Mouse (Mus musculus) hindbrain, embryonic 12.5 days (tissue): ENCODE data around the gene Tfrc. TPM values are rescaled to one million over a fixed set of nuclear protein-coding genes. Genes with fewer than 3 reads are reported as not detected.
A peak's percentile ranks its signal among the peaks of the same experiment; 100 is the strongest.

Experiments
- ATAC-seq: fragments of 200-750 bp; cut with Nextera tagmentation; 2 replicates; pipeline ENCODE4 v1.8.0; 2017; ENCODE audit warnings: moderate TSS enrichment; ENCODE audit not compliant: low FRiP score
- H3K27ac ChIP-seq: fragments of 300-500 bp; sonication (generic); 2 replicates; pipeline ENCODE4 v1.5.1; 2016; ENCODE audit warnings: mild to moderate bottlenecking
- H3K27me3 ChIP-seq: fragments of 300-500 bp; sonication (generic); 2 replicates; pipeline ENCODE4 v1.6.1; 2016; ENCODE audit warnings: mild to moderate bottlenecking
- H3K36me3 ChIP-seq: fragments of 300-500 bp; sonication (generic); 2 replicates; pipeline ENCODE4 v1.6.1; 2016; ENCODE audit warnings: mild to moderate bottlenecking
- H3K4me1 ChIP-seq: fragments of 300-500 bp; sonication (generic); 2 replicates; pipeline ENCODE4 v1.6.1; 2016
- H3K4me2 ChIP-seq: fragments of 300-500 bp; sonication (generic); replicated peaks from 2 replicates; pipeline ENCODE4 v1.6.1; 2016; ENCODE audit warnings: mild to moderate bottlenecking
- H3K4me3 ChIP-seq: fragments of 300-500 bp; sonication (generic); 2 replicates; pipeline ENCODE4 v1.5.1; 2016; ENCODE audit warnings: mild to moderate bottlenecking
- H3K9ac ChIP-seq: fragments of 300-500 bp; sonication (generic); 2 replicates; pipeline ENCODE4 v1.6.1; 2016; ENCODE audit warnings: mild to moderate bottlenecking, moderate library complexity
- H3K9me3 ChIP-seq: fragments of 300-500 bp; sonication (generic); replicated peaks from 2 replicates; pipeline ENCODE4 v1.6.1; 2016; ENCODE audit warnings: mild to moderate bottlenecking
- WGBS: fragments of 180-500 bp; shearing (Covaris S2); methylation state at CpG from one replicate; pipeline ENCODE4 v1.1.7; 2016; 5-methylcytosine and 5-hydroxymethylcytosine counted together
- polyA plus RNA-seq: library from polyadenylated mRNA; unstranded; fragments of >200 nt; fragmentation: Nextera tagmentation; extraction: Ambion mirVana; gene quantifications from 2 replicates; pipeline ENCODE4 v1.2.1, GENCODE M21; 2016

Gene Tfrc
- polyA plus RNA-seq, 1 experiment from 2014 or later, result 44.4 TPM

- Histone ChIP-seq H3K27ac (no peak overlapping the region), H3K4me3 (no peak overlapping the region), H3K36me3 (no peaks in the 10 kb centered on the region), H3K4me2 (no peak overlapping the region), H3K9me3 (no peaks in the 10 kb centered on the region), H3K9ac (no peak overlapping the region), H3K4me1 (peaks cover 42% of the 10 kb centered on the region), H3K27me3 (no peaks in the 10 kb centered on the region)
- WGBS, result 79% methylated on average over 8 of the region's 8 CpGs
- ATAC-seq, result no peak
Observed at GRCm38 (mm10) chr16:32656794-32657193, 48.1 kb downstream of the Tfrc start.

- WGBS, result 93% methylated on average over 16 of the region's 16 CpGs
- no peaks in the 10 kb centered on the region for H3K36me3 ChIP-seq
- H3K9me3 ChIP-seq, result no peaks in the 10 kb centered on the region
- no peaks in the 10 kb centered on the region for H3K27me3 ChIP-seq
- H3K4me1 ChIP-seq, result peaks cover 50% of the 10 kb centered on the region
- 0 out of 2 replicates have a peak overlapping the region, but pooled peaks have one; percentile 66 for H3K4me2 ChIP-seq
- H3K27ac ChIP-seq, result no peak overlapping the region
- H3K4me3 ChIP-seq, result no peak overlapping the region
- no peak overlapping the region for H3K9ac ChIP-seq
- ATAC-seq, result no peak
Observed at GRCm38 (mm10) chr16:32657498-32658250, 49.0 kb downstream of the Tfrc start.

GRCm38 (mm10) chr16:32658743-32659171, 50.0 kb downstream of the Tfrc start:
- WGBS, result 2% methylated on average over 11 of the region's 21 CpGs
- H3K36me3 ChIP-seq, result no peaks in the 10 kb centered on the region
- H3K9me3 ChIP-seq, result no peaks in the 10 kb centered on the region
- ATAC-seq, result no peak; the same call in 1 of the 2 replicates
- no peaks in the 10 kb centered on the region for H3K27me3 ChIP-seq
- peak overlapping the region; percentile 83 for H3K27ac ChIP-seq
- peak overlapping the region; percentile 66 for H3K9ac ChIP-seq
- H3K4me1 ChIP-seq, result peaks cover 52% of the 10 kb centered on the region
- peak overlapping the region; percentile 37 for H3K4me3 ChIP-seq
- H3K4me2 ChIP-seq, result peak overlapping the region; percentile 66

GRCm38 (mm10) chr16:32659385-32659784, 50.7 kb downstream of the Tfrc start:
- Histone ChIP-seq H3K36me3 (0 out of 2 replicates have a peak, but pooled peaks cover 4% of the 10 kb centered on the region), H3K4me2 (peak overlapping the region; percentile 66), H3K4me3 (peak overlapping the region; percentile 37), H3K9me3 (no peaks in the 10 kb centered on the region), H3K4me1 (peaks cover 56% of the 10 kb centered on the region), H3K27ac (peak overlapping the region; percentile 83), H3K9ac (peak overlapping the region; percentile 66), H3K27me3 (no peaks in the 10 kb centered on the region)
- no peak for ATAC-seq
- 5% methylated on average over 8 of the region's 8 CpGs for WGBS

- Histone ChIP-seq H3K36me3 (0 out of 2 replicates have a peak, but pooled peaks cover 4% of the 10 kb centered on the region), H3K4me3 (no peak overlapping the region), H3K9me3 (no peaks in the 10 kb centered on the region), H3K9ac (no peak overlapping the region), H3K27me3 (no peaks in the 10 kb centered on the region), H3K27ac (peak overlapping the region; percentile 83), H3K4me2 (no peak overlapping the region), H3K4me1 (peaks cover 57% of the 10 kb centered on the region)
- WGBS, result 64% methylated on average over 1 of the region's 1 CpGs
- no peak for ATAC-seq
Observed at GRCm38 (mm10) chr16:32660095-32660494, 51.4 kb downstream of the Tfrc start.

- no peaks in the 10 kb centered on the region for H3K27me3 ChIP-seq
- H3K9me3 ChIP-seq, result no peaks in the 10 kb centered on the region
- H3K4me2 ChIP-seq, result peak overlapping the region; percentile 42
- H3K4me1 ChIP-seq, result peaks cover 63% of the 10 kb centered on the region
- WGBS, result 23% methylated on average over 10 of the region's 10 CpGs
- peak overlapping the region; percentile 83 for H3K27ac ChIP-seq
- H3K36me3 ChIP-seq, result 0 out of 2 replicates have a peak, but pooled peaks cover 4% of the 10 kb centered on the region
- peak overlapping the region; percentile 52 for H3K9ac ChIP-seq
- ATAC-seq, result peak; percentile 75
- peak overlapping the region; percentile 12 for H3K4me3 ChIP-seq
Observed at GRCm38 (mm10) chr16:32660557-32661321, 52.0 kb downstream of the Tfrc start.

GRCm38 (mm10) chr16:32661493-32661921, 52.8 kb downstream of the Tfrc start:
- Histone ChIP-seq H3K27me3 (no peaks in the 10 kb centered on the region), H3K4me3 (peak overlapping the region; percentile 12), H3K27ac (peak overlapping the region; percentile 83), H3K9ac (peak overlapping the region; percentile 52), H3K36me3 (0 out of 2 replicates have a peak, but pooled peaks cover 4% of the 10 kb centered on the region), H3K9me3 (no peaks in the 10 kb centered on the region), H3K4me2 (peak overlapping the region; percentile 42), H3K4me1 (peaks cover 70% of the 10 kb centered on the region)
- whole genome bisulfite sequencing, result 60% methylated on average over 10 of the region's 10 CpGs
- peak; percentile 27; the same call in 1 of the 2 replicates for ATAC-seq

GRCm38 (mm10) chr16:32662372-32662771, 53.7 kb downstream of the Tfrc start:
- peak overlapping the region; percentile 42 for H3K4me2 ChIP-seq
- no peaks in the 10 kb centered on the region for H3K27me3 ChIP-seq
- H3K9me3 ChIP-seq, result no peaks in the 10 kb centered on the region
- WGBS, result 91% methylated on average over 7 of the region's 7 CpGs
- no peak for ATAC-seq
- peak overlapping the region; percentile 52; the same call in 1 of the 2 replicates for H3K9ac ChIP-seq
- H3K36me3 ChIP-seq, result 0 out of 2 replicates have a peak, but pooled peaks cover 4% of the 10 kb centered on the region
- H3K4me3 ChIP-seq, result peak overlapping the region; percentile 12; the same call in 1 of the 2 replicates
- H3K27ac ChIP-seq, result no peak overlapping the region; the same call in 1 of the 2 replicates
- peaks cover 75% of the 10 kb centered on the region for H3K4me1 ChIP-seq

GRCm38 (mm10) chr16:32663231-32663858, 54.6 kb downstream of the Tfrc start:
- H3K27ac ChIP-seq, result peak overlapping the region; percentile 41
- H3K4me3 ChIP-seq, result no peak overlapping the region
- no peak for ATAC-seq
- no peaks in the 10 kb centered on the region for H3K9me3 ChIP-seq
- 0 out of 2 replicates have a peak, but pooled peaks cover 4% of the 10 kb centered on the region for H3K36me3 ChIP-seq
- no peak overlapping the region for H3K9ac ChIP-seq
- no peaks in the 10 kb centered on the region for H3K27me3 ChIP-seq
- H3K4me2 ChIP-seq, result no peak overlapping the region
- 67% methylated on average over 9 of the region's 9 CpGs for WGBS
- peaks cover 76% of the 10 kb centered on the region for H3K4me1 ChIP-seq

- WGBS, result 75% methylated on average over 2 of the region's 2 CpGs
- Histone ChIP-seq H3K4me3 (no peak overlapping the region), H3K4me2 (no peak overlapping the region), H3K9ac (no peak overlapping the region), H3K27me3 (no peaks in the 10 kb centered on the region), H3K36me3 (0 out of 2 replicates have a peak, but pooled peaks cover 4% of the 10 kb centered on the region), H3K4me1 (peaks cover 68% of the 10 kb centered on the region), H3K9me3 (no peaks in the 10 kb centered on the region), H3K27ac (0 out of 2 replicates have a peak overlapping the region, but pooled peaks have one; percentile 41)
- ATAC-seq, result no peak
Observed at GRCm38 (mm10) chr16:32664211-32664610, 55.5 kb downstream of the Tfrc start.

- Histone ChIP-seq H3K4me1 (peaks cover 49% of the 10 kb centered on the region), H3K27ac (peak overlapping the region; percentile 44), H3K36me3 (peaks cover 17% of the 10 kb centered on the region), H3K4me2 (no peak overlapping the region), H3K9ac (no peak overlapping the region), H3K9me3 (no peaks in the 10 kb centered on the region), H3K4me3 (no peak overlapping the region), H3K27me3 (no peaks in the 10 kb centered on the region)
- WGBS, result 48% methylated on average over 11 of the region's 11 CpGs
- ATAC-seq, result no peak
Observed at GRCm38 (mm10) chr16:32665851-32666665, 57.3 kb downstream of the Tfrc start.
